Mouse (Mus musculus) adrenal gland, postnatal 4 days (tissue): ENCODE results near the gene Sdad1. TPM values are rescaled to one million over a fixed set of nuclear protein-coding genes. Genes with fewer than 3 reads are reported as not detected.
"Not testable (repeated sequence)": the region's sequence is repeated elsewhere in the genome, so short reads cannot be mapped to it uniquely, and the experiment has no call there.

Experiments
- DNase-seq, 2 experiments: peaks; one replicate each; pipeline ENCODE4 v3.0.0; 2021 to 2022; ENCODE audit warnings: low spot score in 2 of 2, mixed read lengths in 2 of 2
- long read RNA-seq, 2 experiments: library from polyadenylated mRNA; stranded (forward); transcript quantifications; one replicate each; pipeline ENCODE4 v2.0.0; 2021
- total RNA-seq, 2 experiments: library from RNA; stranded (reverse); gene quantifications; 2 replicates each; pipeline ENCODE4 v1.2.3; 2021

Sdad1 gene
- total RNA-seq = 10 to 100 TPM; 51.9 to 54.0 TPM
- long read RNA-seq, experiment 1, full-length matches to known transcripts = 6 of 12 reads
- long read RNA-seq, experiment 1, partial matches to known transcripts = 4 of 12 reads
- long read RNA-seq, experiment 1, other reads (novel, unspliced or antisense) = 2 of 12 reads
- long read RNA-seq, experiment 2, full-length matches to known transcripts = 15 of 28 reads
- long read RNA-seq, experiment 2, partial matches to known transcripts = 5 of 28 reads
- long read RNA-seq, experiment 2, other reads (novel, unspliced or antisense) = 8 of 28 reads

- peak; percentile 76 to 79 for DNase-seq
These were observed at the start of gene Sdad1 for GRCm38 (mm10) chr5:92309681-92310511. Gene Sdad1 (minus strand): TSS chr5:92310479.

DNA sequence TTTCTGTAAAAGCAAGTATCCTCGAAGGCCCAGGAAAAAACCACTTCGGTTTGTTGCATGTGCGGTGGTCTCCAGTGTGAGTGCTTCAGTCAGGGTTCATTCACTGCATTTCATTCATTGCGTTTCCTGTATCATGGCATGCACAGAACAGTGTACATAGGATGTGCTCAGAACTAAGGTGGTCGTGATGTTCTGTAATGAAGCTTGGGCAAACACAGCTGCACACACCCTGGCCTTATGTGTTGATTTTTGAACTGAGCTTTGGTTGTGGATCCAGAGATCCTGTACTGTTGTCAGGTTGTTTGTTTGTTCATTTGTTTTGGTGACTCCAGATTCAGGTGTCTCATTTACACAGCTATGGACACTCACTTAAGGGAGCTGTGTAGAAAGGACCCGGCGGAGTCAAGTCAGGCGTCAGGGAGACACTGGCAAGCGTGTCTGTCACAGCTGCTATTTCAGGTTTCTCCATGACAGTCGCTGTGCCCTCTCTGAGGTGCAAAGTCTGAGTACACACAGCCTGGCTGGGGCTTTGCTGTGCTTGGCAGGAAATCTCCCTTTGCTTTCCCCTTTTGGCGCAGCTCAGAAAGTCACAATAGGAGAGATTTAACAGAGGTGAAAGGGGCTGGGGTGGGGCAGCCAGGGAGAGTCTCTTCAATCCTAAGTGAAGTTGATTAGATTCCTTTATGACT lies 48.6 kb upstream of the Sdad1 start:
- DNase-seq = no peak

DNA sequence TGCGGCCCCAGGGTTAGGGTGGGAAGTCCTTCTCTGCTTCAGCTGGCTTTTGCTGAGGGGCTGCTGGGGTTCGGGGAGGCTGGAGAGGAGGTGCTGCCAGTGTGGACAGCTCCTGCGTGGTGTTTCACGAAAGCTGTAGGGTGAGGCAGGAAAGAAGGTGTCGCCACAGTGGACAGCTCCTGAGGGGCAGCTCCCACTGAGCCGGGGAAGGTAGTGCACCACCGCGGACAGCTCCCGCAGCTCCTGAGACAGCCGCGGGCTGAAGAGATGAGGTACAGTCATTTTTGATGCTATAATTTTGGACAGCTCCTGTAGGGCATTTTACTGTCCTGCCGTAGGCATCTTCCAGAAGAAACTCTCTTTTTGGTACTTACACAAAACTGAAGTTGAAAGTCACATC lies 47.8 kb upstream of the Sdad1 start:
- peak; percentile 25 to 39 for DNase-seq

GRCm38 (mm10) chr5:92353517-92353916 lies 43.2 kb upstream of the Sdad1 start:
- DNase-seq = peak in 1 of 2 experiments; percentile 38

GRCm38 (mm10) chr5:92352716-92353115 lies 42.4 kb upstream of the Sdad1 start:
- DNase-seq = not testable (repeated sequence)

GRCm38 (mm10) chr5:92349731-92350130 lies 39.5 kb upstream of the Sdad1 start:
- DNase-seq = no peak

DNA sequence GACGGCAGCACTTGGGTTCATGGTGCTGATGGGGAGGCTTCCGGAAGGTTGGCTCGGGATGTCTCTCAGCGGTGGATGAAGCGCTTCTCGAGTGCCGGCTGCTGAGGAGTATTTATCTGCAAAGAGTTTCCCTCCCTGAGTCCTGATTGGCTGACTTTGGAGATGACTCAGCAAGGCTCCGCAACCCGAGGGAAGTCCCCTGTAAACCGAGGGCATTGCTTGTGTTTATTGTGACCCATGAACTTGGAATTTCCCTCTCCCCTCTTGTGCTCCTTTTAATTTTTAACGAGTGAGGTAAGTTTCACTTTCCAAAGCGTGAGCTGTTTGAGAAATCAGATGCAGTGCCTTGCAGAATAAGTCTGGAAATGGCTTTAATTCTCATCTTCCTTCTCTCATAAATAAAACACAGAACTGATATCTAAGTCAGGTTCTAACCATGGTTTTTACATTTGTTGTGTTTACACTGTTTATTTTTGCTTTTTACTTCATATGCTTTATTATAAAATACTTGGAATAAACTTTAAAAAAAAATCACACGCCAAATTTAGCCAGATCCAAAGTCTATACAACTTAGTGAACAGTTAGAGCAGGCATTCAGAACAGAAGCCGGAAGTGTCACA lies 38.6 kb upstream of the Sdad1 start, which contains the start of gene Cxcl10:
TSS of gene Cxcl10 (minus strand) at position 96 of the 620 bp plus-strand sequence.
- DNase-seq = no peak

DNA sequence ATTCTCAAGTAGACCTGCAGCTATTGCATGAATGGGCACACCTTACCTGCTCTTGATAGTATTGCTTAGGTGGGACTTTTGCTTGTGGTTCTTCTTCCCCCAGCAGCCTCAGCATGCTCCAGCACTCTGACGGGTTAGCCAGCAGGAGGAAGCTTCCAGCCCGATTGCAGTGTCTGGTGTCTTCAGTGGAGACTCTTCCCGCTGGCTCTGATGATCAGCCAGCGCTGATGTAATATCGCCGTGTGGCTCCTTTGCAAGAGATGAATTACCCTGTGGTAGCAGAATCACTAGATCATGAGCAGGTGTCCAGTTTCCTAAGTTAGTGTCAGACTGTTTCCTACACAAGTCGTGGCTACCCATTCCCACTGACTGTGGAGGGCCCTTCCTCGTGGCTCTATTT lies 34.7 kb upstream of the Sdad1 start:
- no peak for DNase-seq

DNA sequence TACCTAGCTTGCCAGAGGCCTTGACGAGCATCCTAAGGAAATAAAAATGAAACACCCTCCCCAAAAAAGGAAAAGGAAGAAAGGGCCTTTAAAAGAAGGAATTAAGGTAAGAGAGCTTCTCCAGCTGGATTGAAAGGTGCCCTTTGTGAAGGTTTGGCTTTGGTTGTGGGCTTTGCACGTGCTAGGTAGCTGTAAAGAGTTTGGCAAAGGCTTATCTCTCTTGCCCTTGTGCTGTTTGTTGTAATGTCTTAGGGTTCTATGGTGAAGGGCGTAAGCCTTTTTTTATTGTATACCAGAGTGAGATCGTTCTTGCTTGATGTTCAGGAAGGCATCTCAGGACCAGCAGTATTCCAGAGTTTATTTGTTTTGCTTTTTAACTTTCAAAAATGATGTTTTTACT lies 30.3 kb upstream of the Sdad1 start:
- no peak for DNase-seq

DNA sequence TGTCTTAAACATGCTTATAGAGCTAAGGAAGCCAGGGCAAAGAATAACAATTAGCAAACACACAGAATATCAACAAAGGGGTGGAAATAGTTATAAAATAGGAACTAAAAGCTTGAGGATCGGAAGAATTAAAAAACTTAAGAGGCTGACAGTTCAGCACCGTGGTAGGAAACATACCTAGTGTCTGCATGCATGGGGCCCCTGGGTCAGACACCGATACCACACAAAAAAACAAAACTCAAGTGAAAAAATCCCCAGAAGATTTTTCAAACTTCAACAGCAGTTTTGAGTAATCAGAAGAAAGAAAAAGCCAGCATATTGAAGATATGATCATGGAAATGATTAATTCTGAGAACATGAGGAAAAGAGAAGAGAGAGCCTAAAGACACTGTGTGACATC lies 26.5 kb upstream of the Sdad1 start:
- DNase-seq = no peak

DNA sequence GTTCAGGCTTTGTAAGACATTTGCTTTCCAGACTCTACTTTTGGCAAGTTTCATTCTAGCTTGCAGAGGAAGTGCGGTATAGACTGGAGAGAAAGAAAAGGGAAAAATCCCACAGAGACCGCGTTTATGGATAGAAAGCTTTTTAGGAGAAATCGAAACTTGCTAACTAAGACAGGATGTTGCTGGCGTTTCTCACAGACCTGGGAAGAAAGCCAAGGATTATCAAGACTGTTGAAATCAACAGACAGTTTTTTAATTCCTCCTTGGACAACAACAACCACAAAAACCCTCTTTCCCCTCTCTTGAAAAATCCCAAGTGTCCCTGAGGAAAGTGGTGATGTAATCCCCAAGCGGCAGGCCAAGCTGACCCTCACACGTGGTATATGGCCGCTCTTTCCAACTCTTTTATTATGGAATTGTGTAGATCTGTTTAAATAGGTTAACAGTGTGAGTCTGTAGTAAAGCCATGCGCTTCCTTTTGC lies 22.1 kb upstream of the Sdad1 start:
- no peak for DNase-seq

- DNase-seq = no peak
These were observed 21.5 kb upstream of the Sdad1 start, which contains the start of gene Art3 for GRCm38 (mm10) chr5:92331635-92332338. Gene Art3 (plus strand): TSS chr5:92331827.

DNA sequence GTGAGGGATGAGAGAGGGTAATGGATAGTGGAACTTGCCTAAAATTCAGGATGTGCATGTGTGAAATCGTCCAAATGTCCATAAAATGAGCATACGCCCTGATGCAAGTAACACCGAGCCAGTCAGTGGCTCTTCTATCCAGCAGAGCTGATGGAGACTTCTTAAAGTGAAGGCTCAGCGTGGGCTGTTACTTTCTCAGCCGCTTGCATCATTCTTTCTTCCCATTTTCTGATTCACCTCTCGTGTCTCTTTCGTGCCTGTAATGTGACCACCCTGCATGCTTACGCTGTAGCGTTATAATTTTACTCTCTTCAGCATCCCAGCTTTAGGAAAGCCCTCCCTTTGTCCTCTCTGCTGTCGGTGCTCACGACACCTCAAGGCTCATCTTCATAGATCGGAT lies 20.8 kb upstream of the Sdad1 start:
- DNase-seq = no peak

- DNase-seq = no peak
These were observed 17.6 kb upstream of the Sdad1 start, which contains the start of gene Cxcl9 for GRCm38 (mm10) chr5:92327929-92328328. Gene Cxcl9 (minus strand): TSS chr5:92328079.

- no peak for DNase-seq
These were observed 17.1 kb upstream of the Sdad1 start for GRCm38 (mm10) chr5:92327367-92327766.

GRCm38 (mm10) chr5:92323264-92323663 lies 13.0 kb upstream of the Sdad1 start:
- no peak for DNase-seq

DNA sequence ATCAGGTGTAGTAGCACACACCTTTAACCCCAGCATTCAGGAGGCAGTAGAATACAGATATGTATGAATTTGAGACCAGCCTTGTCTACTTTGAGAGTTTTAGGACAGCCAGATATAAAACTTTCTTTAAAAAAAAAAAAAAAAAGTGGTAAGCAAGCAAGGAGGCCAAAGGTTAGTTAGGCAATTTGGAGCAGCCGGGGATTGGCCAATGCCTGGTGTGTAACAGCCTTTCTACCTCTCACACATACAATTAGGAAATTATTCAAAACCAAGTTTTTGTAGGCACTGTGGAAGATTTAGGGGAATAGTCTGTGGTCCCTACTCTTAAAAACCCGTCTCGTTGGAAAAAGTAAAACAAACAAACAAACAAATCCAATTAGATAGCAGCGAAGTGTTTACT lies 12.3 kb upstream of the Sdad1 start:
- no peak for DNase-seq

DNA sequence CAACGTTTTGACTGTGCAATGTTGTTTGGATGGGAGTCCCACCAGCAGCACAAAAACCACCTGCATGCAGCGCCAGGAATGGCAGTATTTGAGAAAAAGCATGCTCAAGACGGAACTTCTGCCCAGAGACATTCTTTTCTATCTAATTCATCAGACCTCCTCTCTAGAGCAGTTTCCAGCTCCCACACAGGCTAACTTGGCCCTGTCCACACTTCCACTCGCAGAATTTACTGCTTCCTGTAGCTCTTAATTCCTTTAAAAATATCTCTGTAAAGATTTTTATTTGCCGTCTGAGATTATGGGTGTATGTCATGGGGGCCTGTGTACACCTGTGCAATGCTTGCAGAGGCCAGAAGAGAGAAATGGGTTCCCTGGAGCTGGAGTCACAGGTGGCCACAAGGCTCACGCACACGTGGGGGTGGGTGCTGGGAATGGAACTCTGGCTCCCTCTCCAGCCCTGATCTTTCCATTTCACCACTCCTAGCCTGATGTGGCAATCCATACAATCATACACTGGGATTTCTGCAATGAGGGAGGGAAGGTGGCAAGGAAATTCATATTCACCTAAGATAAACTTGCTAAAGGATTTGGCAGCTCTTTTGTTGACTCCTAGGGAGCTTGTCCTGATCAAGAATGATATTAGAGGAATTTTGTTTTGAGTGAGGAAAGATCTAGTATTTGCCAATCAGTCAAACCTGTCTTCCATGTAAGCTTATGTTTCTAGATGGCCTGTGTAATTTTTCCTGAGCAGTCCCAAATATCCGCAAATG lies 11.5 kb upstream of the Sdad1 start:
- no peak for DNase-seq

- DNase-seq = no peak
These were observed 8.3 kb upstream of the Sdad1 start for GRCm38 (mm10) chr5:92318596-92318995.

- DNase-seq = no peak
These were observed 7.8 kb upstream of the Sdad1 start for GRCm38 (mm10) chr5:92318119-92318518.
